Mouse (Mus musculus) cerebellum, postnatal 36 days (tissue): Measurements from ENCODE around the gene Dyrk3.
"Not testable (repeated sequence)": the region's sequence is repeated elsewhere in the genome, so short reads cannot be mapped to it uniquely, and the experiment has no call there.

Experiments
- DNase-seq, 2 experiments: peaks; one replicate each; pipeline ENCODE4 v3.0.0; 2021 to 2022; ENCODE audit warnings: mixed read lengths in 2 of 2

The Dyrk3 gene

DNA sequence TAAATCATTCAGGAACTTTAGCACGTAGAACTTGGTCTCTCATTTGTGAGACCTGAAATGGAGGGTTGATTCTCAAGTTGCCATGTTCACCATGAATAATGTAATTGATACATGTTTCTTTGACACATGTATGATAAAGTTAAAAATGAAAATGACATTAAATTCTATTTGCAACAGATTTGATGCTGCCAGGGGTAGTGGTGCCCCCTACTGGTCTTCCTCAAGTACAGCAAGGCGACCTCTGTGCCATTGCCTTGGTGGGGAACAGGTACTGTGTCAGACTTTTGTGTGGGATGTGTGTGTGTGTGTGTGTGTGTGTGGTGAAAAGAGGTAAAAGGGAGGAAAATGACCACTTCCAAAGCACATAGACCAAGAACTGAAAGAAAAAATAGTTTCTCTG, 17.3 kb upstream of the Dyrk3 start:
- DNase-seq, result peak; percentile 27 to 38

DNA sequence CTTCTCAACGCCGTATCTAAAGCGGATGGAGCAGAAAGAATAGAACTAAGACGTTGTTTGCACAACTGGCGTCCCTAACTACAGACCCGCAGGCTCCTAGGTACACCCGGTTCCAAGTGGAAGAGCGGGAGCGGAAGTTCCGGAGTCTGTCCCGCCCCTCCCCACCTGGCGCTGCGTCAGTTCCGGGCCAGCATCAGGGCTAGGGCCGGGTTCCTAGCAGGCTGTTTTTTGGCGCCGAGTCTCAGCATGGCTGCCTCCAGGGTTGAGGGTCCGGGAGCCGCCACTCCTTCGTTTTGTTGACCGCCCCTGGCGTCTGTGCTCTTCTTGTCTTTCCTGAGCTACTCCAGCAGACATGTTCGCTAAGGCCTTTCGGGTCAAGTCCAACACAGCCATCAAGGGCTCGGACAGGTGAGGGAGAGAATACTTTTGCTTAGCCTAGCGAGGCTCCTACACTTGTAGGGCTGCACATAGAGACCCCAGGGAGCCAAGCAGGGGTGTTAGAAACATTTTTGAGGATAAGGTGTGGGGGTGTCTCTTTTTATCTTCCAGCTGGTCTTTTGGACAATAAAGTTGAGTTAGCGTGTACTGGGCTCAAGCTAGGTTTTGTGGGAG, 15.0 kb upstream of the Dyrk3 start, which contains the start of gene Eif2d:
Eif2d (plus strand) TSS at position 164 of the 612 bp plus-strand sequence.
- peak; percentile 88 to 93 for DNase-seq

DNA sequence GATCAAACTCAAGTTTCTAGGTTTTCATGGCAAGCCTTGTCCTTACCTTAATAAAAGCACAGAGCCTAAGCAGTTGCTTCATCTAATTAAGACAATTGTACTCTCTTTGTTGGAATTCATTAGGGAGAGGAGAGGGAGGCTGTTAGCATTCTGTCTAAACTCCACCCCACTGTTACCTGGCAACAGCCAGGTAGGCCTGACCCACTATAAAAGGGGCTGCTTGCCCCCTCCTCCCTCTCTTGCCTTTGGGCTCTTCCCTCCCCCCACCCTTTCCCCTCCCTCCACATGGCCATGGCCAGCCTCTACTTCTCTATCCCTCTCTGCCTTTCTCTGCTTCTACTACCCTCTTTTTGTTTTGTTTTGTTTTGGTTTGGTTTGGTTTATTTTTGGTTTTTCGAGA, 11.4 kb upstream of the Dyrk3 start:
- DNase-seq, result no peak

DNA sequence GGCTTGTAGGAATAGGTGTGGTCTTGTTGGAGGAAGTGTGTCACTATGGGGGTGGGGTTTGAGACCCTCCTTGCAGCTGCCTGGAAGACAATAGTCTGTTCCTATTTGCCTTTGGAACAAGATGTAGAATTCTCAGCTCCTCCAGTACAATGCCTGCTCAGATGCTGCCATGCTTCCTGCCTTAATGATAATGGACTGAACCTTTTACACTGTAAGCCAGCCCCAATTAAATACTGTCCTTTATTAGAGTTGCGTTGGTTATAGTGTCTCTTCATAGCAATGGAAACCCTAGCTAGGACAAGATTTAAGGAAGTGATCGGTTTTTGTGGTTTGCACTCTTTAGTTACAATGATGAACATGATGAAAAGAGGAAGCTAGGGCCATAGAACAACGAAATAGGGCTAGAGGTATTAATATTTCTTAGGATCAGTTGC, 8.1 kb upstream of the Dyrk3 start:
- no peak for DNase-seq

DNA sequence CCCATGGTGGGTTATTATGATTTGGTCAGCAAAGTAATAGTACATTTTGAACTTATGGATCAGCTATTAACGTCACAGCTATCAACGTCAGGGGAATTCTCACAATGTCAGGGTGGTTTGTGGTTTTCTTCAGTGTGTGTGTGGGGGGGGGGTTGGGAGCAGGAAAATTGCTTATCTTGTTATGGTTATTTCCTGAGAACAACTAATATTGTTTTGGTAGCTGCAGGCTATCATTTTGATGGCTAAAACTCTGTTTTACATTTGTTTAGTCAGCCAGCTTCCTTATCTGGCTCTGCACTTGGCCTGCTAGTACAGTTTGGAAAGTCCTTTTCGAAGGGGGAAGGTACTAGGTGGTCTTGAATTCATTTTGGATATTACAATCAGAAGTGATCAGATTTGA, 7.1 kb upstream of the Dyrk3 start:
- not testable (repeated sequence) for DNase-seq

DNA sequence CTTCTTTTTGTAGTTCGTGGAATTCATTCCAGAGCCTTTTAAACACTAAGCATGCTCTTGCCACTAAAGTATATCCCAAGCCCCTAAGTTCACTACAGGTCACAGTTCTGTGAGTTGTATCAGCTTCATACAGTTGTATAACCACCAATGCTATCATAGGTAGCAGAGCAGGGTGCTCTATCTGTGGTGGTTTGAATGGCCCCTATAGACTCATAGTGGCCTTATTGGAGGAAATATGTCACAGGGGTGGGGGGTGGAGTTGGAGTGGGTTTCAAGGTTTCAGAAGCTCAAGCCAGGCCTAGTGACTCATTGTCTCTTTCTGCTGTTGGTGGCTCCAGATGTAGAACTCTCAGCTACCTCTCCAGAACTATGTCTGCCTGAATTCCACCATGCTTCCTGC, 4.3 kb upstream of the Dyrk3 start:
- no peak for DNase-seq

DNA sequence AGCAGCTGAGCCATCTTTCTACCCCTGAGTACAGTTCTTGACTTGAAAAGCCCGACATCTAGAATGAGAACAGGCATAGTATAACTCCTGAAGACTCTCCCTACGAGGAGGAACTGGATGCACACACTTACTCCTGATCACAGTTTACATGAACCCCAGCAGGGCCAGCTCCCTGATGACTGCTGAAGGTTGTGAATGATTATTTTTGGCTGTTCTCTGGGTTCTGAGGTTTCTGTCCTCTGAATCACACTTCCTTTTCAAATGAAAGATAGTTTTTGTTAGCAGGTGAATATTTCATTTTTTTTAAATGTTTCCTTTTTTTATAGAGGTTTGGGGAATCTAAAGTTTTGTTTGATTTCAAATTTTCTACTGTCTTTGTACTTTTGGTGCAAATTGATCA, 3.3 kb upstream of the Dyrk3 start:
- no peak for DNase-seq

DNA sequence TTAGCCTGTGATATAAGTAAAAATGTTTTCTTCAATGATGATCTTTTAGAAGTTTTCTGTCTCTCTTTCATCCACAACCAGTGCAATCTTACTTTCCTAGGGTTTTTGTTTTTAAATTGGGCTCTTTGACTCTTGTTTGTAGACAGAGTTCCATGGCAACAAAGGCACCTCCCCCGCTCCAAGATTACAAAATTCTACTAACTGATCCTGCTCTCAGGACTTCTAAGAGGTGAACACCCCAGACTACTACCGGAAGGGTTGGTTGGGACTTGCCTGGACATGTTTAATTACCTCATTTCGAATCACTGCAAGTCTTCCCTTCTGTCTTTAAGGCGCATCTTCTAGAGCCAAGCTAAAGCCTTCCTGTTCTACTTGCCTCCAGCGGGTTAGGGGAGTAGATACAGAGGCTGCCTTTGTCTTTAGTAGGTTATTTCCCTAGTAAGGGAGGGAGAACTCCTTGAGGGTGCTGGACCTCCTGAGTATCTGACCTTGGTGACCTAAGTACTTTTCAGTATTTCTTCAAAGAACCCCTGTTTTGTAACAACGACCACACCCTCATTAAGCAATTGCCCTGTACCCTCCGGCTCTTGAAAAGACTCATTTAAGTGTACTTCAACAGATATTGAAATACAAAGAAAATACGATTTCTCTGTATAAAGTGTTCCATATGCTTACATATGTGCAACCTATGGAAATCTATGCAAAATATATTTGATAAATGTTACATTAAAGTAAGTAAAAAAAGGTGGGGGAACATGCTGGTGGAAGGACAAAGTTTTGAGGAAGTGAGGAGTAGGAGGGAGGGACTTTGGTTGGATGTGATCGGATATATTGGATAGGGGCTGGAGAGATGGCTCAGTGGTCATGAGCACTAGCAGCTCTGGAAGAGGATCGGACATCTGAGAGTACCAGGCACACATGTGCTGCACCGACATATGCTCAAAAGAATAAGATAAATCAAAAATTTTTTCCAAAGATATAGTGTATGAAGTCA, 1.3 kb upstream of the Dyrk3 start:
- DNase-seq, result no peak

DNA sequence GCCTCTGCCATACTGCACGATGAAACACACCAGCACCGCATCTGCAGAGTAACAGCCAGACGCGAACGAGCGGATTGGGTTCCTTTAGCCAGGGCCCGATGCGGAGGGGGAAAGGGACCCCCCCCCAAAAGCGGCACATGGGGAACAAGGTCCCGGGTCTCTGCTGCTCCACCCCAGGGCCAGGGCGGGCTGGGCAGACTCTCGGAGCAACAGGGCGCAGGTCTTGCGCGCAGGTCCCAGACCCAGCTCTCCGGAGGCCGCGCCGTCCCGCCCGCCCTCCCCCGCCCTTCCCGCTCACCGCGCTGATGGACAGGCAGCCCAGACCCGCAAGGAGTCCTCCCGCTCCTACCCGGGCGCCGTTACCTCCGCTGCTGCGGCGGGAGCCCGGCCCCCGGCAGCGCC, 422 bp downstream of the Dyrk3 start:
- DNase-seq, result no peak

DNA sequence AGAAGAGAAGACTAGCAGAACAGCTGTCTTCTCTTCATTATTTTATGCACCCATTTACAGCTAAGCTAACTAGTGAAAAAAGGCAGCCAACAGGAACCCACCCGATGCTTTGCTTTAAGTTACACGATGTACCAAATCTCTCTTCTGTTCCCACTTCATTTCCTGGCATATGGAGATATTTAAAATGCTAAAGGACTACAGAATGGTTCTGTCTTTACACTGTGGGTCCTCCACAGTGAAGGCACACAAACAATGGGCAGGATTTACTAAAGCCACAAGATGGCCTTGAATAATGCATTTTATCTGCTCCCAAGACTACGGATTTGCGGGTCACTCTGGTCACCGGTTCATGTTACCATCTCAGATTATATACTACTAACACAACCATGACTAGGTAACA, 1.0 kb downstream of the Dyrk3 start:
- no peak for DNase-seq

DNA sequence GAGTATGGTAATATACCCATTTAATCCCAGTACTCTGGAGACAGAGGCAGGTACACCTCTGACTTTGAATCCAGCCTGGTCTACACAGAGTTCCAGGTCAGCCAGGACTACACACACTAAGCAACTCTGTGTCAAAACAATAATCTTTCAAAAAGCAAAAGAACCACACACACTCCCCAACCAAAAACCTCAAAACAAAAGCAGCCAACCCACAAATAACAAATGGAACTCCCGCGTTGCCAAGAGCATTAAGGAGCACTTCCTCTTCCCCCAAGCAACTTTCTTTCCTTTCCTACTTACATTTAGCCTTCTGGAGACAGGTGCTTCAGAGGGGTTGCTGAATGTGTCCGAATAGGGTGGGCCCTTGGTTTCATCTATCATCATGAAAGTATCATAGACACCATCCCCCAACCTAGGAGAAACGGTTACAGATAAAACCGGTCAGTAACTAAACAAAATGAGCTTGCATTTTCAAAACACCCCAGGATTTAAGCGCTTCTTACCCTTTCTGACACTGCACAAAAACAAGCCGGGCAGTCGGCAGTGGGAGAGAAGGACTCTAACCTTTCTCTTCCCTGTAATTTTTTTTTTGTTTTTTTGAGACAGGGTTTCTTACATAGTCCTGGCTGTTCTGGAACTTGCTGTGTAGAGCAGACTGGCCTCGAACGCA, 2.0 kb downstream of the Dyrk3 start:
- no peak for DNase-seq

DNA sequence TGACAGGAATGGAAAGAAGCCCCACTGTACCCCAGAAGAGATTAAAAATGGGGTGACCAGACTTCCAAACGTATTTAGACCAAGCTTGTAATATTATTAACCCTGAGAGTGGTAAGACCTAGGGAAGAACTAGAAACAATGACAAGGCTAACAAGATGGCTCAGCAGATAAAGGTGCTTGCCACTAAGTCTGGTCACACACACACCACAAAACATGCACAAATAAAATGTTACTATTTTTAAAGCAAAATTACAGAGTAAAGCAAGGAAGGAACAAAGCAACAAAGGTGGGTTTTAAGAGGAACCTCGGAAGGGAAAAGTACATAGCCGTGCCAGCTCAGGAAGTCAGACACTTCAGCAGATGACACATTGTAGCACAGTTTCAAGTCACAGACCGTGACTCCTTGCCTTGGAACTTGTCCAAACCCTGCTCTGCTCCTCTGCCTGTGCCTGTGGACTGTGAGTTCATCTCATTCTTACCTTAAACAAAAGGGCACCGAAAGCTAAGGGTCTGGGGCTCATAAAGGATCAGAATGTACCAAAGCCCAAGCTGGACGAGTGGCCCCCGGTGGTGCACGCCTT, 3.1 kb downstream of the Dyrk3 start:
- no peak for DNase-seq

DNA sequence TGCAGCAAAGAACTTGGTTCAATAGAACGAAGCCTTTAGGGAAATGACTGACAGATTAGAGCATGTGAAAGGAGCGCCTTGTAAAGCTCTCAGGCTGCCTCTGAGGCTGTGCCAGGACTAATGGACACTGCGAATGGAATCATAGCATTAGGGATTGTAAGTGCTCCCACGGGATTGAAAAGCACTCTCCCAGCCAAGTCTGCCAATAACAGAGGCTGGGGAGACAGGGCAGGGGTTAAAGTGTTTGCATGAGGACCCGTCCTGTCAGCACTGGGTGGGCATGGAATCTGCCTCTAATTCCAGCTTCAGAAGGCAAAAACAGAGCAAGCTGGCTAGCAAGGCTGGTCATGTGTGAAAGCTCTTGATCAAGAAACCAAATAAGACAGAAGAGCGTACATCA, 3.9 kb downstream of the Dyrk3 start:
- DNase-seq, result no peak

DNA sequence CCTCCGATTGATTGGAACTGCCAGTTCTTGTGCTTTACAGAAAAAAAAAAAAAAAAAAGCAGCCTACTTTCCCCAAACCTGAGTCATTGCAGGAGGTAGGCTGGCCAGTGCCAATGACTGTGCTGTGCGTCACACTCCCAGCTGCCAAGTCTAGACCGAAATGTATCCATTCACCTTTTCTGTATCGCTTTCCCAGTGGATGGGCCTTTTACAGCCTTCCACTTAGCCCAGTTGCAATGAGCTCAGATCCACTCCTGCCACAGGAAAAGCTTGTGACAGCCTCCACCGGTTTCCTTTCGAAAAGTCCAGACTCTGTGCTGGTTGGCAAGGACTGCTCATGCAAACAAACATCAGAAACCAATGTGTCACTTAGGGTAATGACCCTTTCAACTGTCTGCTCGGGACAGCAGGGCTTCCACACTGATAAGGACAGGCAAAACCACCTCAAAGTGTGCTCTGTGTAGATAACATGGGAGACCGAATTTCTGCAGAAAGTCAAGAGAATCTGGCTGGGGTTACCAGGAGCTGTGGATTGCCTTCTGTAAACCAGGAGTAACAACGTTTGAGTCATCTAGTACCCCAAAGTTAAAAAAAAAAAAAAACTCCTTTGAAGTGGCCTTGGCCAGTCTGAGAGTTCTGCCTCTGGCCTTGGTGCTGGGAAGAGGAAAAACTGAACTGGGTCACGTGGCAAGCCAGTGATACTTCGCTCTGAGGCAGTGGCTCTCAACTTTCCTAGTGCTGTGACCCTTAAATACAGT, 12.0 kb downstream of the Dyrk3 start:
- no peak for DNase-seq

DNA sequence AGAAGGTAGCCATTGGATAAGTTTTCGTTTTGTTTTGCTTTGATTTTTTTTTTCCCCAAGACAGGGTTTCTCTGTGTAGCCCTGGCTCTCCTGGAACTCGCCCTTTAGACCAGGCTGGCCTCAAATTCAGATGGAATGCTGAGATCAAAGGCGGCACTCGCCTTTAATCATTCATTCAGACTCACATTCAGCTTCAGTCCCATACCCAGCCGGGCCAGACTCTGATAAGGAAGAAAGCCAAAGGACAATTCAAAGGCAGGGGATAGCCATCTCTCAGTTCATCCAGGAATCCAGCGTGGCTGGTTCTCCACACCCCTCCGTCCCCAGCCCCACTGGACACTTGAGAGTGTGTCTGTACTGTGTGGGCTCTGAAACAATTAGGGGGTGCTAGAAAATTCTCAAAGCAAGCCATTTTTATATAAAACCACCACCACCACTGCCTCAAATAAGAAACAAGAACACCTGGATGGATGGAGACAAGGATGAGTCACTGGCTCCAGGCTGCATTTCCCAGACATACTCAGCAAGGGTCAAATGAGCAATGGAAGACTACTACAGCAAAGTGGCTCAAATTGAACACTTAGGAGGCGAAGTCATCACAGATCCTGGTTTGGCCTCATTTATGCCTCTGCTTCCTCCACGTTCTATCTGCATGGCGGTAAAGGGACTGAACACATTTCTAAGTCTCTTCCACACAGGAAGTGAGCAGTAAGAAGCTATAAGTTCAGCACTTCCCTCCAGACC, 14.4 kb downstream of the Dyrk3 start:
- no peak for DNase-seq

DNA sequence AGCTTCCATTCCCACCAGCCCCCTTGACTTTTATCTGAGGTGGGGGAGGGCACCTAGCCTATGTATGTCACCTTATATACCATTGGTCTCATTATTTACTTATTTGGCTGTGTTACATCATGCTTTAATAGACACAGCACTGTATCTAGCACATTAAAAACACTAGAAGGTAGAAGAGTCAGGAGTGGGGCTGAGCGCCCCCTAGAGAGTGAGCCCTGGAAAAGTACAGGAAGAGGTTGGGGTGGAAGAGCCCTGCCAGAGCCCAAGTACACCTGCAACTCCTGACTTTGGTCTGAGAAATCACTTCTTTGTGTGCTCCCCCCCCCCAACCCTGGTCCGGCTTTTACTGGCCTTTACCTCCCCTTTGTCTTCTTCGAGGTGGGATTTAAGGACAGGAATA, 16.2 kb downstream of the Dyrk3 start:
- DNase-seq, result peak; percentile 17 to 31

DNA sequence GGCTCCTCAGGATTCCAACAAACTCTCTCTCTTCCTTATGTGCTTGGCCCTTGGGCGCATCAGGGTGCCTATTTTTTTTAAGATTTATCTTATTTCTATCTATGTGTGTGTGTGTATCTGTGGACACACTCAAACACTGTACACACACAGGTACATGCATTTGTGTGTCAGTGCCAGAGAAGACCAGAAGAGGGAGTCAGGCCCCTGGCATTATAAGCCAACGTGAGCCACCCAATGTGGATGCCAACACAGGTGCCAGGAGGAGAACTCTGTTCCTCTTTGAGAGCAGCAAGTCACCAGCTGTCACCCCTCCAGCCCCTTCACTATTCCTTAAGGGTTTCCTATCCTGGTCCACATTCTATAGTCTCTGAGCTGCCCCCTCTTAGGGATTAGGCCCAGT, 19.1 kb downstream of the Dyrk3 start:
- DNase-seq, result no peak

DNA sequence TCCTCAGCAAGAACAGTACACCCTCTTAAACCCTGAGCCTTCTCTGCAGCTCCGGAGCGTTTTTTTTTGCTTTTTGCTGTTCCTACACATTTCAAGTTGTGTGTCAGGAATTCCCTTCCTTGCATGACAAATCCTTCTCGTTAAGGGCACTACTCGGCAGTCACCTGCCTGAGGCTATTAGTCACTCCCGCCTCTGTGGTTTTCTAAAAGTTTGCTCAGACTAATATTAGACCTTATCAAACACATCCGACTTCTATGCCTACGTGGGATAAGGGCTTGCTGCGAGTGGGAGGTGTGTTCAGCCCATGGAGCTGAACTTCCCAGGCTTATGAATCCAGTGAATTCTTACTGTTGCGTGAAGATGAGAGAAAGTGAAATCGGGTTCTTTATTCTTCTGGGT, 19.6 kb downstream of the Dyrk3 start:
- no peak for DNase-seq

DNA sequence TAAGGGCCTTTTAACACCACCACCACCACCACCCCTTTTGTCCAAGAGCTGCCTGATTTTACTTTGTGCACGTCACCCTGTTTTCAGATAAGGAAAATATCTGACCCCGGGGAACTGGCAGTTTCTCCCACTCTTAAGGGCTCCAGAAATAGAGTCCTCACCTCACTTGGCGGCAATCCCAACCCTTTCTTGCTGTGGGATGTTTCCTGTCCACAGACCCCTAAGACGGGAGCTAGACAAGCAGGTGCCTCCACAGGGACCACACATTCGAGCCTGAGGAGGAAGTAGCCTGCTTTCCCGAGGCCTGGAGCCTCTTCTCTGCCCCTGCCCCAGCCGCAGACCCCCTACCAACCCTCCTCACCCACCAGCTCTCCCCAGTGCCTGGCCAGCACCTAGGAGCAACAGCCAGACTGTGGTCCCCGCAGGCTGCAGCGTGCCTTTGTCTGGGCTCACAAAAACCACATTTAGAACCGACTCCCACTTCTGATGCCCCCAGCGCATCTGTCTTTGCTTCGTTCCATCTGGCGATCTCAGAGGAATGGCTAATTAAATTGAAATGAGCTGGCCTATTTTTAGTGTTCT, 21.6 kb downstream of the Dyrk3 start:
- DNase-seq, result peak in 1 of 2 experiments; percentile 24

DNA sequence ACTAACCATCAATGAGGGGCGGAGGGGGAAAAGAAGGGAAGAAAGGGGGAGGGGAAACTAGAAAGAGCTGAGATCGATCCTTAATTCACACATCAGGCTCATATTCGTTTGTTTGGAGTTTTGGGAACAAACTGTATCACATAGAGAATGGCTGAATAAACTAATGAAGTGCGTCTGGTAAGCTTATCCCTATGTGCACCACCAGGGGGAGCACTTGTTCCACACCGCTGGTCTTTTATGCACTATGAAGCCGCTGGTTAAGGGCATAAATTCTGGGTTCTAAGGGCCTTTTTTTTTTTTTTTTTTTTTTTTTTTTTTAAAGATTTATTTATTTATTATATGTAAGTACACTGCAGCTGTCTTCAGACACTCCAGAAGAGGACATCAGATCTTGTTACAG, 22.2 kb downstream of the Dyrk3 start:
- peak; percentile 72 to 76 for DNase-seq

DNA sequence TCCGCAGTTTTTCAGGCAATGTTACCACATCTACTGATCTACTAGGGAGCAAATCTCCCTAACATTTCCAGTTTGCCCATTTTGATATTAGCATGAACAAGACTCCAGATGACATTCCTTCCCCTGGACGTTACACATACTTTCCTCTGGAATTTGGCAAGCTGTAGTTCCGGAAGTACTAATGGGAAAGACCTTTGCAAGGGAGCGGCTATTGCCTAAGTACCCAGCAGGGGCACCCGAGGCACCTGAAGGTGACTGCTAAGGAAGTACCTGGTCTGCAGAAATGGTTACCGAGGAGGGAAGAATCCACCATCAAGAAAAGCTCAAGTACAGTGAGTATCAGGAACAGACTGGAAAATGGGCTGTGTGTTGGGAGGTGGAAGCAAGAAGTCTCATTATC, 25.6 kb downstream of the Dyrk3 start:
- DNase-seq, result no peak
